Mouse (Mus musculus): ENCODE measurements at regions not wholly inside any gene's neighbourhood (a gene's known extent, or its start where the extent isn't known, plus 50 kb on each side); places are given as distances from the start of the nearest gene placed in this dataset.

DNA sequence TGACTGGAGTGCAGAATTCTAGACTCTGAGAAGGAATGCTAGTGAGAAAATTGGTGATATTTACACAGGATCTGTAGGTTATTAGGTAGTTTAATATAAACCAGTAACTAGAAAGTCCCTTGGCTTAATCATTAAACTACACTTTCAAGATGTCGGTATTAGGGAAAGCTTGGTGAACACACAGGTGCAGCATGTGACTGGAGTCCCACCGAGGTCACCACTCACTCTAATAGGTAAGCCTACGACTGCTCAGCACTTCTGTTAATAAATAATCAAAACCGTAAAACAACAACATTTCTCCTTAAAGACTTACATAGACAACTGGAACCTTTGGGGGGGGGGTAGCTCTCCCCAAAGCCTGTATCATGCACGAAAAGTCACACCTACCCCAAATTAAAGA lies 125.1 kb downstream of the Polr2m start:
- in situ Hi-C loops (cut with MseI, MboI): loop anchor here (10.0 kb wide), 2 partner anchors 84 to 254 kb away; no protein-coding TSS in a partner anchor

DNA sequence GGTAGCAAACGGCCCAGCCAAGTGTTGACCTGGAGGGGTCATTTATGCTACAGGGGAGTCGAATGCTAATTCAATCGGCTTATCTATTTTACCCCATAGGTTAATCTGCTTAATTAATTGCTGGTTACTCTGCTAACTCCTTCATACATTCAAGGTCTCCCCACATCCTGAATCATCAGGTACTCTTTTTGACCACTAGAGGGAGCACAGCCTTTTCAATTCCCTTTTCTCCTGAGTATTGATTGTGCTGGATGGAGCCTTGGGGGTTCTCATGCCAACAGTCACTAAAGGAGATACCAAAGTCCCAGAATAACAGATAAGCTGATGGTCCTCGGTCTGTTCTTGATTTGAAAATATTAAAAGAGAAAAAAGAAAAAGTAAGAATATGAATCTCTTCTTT lies 126.8 kb downstream of the Polr2m start:
- in situ Hi-C loops (cut with MseI, MboI): no loop called here

DNA sequence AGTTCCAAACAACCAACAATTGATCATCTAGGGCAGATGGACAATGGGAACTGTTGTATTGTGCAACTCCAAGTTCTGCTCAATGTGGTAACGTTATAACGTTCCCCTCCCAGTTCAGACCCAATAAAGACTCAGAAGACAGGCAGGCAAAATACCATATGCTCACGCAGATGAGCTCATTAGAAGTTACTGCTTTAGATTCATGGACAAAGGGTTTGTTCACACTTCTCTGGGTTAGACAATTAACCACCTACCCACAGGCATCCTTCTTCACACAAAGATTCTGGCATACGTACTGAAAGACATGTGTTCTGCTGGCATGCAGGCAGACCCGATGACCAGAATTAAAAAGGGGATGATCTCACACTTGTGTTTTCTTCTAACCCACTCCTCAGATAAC lies 130.0 kb downstream of the Polr2m start:
- in situ Hi-C loops (cut with MseI, MboI): no loop called here

All from mouse trophoblast stem cell (cell line).